Mouse (Mus musculus) brain, embryonic 14.5 days (tissue): Measurements from ENCODE around the gene Gm28035.

ENCODE experiments used
- CTCF ChIP-seq: fragments of 200-500 bp; IDR thresholded peaks from 2 replicates; pipeline ENCODE4 v1.5.1; 2012; ENCODE audit warnings: inconsistent platforms, mild to moderate bottlenecking, moderate library complexity, borderline replicate concordance; ENCODE audit not compliant: insufficient read depth, insufficient read length; ENCODE audit errors: extremely low read depth
- POLR2A ChIP-seq: fragments of 200-500 bp; IDR thresholded peaks from 2 replicates; pipeline ENCODE4 v1.6.1; 2012; ENCODE audit warnings: mild to moderate bottlenecking, inconsistent platforms, borderline replicate concordance; ENCODE audit not compliant: poor library complexity, insufficient read depth, insufficient read length, severe bottlenecking; ENCODE audit errors: extremely low read depth

- TF ChIP-seq CTCF, result no peak
- no peak for TF ChIP-seq POLR2A
Observed at GRCm38 (mm10) chr2:30269241-30269990, 29.0 kb downstream of the Gm28035 start.
